Mouse (Mus musculus): ENCODE data around the gene Gm21708.
"Not testable (repeated sequence)": the region's sequence is repeated elsewhere in the genome, so short reads cannot be mapped to it uniquely, and the experiment has no call there.

The Gm21708 gene

GRCm38 (mm10) chrY:3410067-3410466 lies at the start of gene Gm21708, which contains the start of gene Gm21704:
Gene Gm21708 (minus strand): TSS chrY:3410167.
Gene Gm21704 (minus strand): TSS chrY:3410167.
- DNase-seq (ENCODE audit: low read depth, low spot score) = not testable (repeated sequence)
